Mouse (Mus musculus): ENCODE results near the gene Ercc4.
"Not testable (repeated sequence)": the region's sequence is repeated elsewhere in the genome, so short reads cannot be mapped to it uniquely, and the experiment has no call there.

Gene Ercc4

DNA sequence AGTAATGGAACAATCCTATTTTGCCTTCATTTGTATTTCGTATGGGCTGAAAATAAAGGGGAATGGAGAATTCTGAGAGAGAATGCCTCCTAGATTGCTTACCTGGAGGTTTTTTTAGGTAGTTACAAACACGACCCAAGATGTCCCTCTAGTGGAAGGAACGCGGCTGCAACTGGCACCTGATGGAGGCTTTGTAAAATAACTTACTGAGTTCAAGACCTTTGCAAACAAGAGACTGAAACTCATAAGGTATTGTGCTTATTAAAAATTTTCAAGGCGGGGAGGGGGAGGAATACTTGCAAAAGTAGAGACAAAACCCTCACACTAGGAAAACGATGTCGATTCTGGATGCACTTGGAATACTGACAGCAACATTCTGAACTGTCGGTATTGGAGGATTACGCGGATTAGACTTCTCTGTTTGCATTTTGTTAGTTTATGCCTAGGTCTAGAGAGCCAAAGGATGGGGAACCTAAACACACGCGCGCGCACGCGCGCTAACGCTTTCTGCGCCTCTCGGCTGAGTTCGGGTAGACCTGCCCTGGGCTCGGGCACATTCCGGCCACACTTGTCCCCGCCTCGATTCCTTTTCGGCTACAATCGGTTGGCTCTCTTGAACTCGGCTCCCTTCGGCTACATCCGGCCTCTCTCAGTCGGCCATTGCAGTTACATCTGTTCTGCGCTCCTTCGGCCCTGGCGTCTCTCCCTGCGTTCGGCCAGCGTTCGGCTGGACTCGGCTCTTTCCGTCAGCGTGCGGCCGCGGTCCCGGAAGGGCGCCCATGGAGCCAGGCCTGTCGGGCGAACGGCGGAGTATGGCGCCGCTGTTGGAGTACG, at the start of gene Ercc4:
Gene Ercc4 (plus strand): TSS at position 529 of the 834 bp plus-strand sequence.
- DNase-seq (ENCODE audit: low spot score in 2 of 2) = peak; percentile 96

- DNase-seq (ENCODE audit: low spot score in 2 of 2) = no peak
Observed at GRCm38 (mm10) chr16:13061113-13061512, 48.4 kb upstream of the Ercc4 start.

GRCm38 (mm10) chr16:13074176-13074575, 35.3 kb upstream of the Ercc4 start:
- DNase-seq (ENCODE audit: low spot score in 2 of 2) = no peak

DNA sequence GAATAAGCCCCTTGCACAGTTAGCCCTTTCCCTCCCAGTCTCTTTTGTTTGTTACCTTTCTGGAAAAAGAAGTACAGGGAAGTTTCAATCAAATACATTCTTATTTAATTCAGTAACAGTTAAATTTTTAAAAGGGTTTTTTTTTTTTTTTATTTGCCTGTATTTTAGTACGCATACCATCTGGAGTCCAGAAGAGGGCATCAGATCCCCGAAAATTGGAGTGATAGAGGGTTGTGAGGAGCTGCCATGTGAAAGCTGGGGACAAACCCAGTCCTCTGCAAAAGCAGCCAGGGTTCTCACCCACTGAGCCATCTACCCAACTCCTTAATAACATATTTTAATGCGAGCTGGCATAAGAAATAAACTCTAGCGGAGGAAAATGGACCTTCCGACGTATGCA, 29.3 kb upstream of the Ercc4 start:
- no peak for DNase-seq (ENCODE audit: low spot score in 2 of 2)

GRCm38 (mm10) chr16:13083155-13083798, 26.2 kb upstream of the Ercc4 start:
- DNase-seq (ENCODE audit: low spot score in 2 of 2) = no peak

DNA sequence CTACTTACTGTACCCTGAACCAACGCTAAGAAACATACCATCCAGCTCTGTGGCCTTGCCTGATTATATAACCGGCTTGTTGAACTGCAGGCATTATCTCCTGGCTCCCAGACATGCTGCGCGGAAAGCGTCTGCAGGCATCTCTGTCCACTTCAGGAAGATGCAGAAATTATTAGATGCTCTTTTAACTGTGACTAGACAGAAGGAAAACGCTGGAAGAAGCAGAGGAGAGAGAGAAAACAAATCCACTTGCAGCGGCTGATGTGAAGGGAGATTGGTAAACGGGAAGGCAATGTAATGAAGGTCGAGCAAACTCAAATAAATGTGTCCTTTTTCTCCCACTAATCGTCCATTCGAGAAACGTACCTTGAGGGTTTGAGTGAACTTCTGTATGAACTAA, 1.1 kb upstream of the Ercc4 start:
- no peak for DNase-seq (ENCODE audit: low spot score in 2 of 2)

DNA sequence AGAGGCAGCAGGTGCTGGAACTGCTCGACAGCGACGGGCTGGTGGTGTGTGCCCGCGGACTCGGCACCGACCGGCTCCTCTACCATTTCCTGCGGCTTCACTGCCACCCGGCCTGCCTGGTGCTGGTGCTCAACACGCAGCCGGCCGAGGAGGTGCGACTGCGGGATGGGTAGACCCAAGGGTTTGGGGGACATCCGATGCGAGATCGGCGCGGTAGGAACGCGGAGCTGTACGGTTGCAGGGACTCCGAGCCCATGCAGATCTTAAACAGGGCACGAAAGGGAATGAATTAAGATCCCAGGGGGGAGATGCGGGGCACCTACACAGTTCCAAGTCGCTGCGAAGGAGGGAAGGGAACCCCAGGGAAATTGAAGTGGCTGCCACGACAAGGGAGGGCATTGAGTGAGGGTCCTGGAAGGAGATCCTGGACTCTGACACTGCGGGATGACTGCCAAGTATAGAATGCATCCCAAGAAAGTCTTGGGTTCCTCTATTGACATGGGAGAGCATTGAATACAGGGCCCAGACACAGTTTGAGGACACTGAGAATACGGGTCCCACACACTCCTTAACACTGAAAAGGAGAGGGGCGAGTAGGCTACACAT, 609 bp downstream of the Ercc4 start:
- DNase-seq (ENCODE audit: low spot score in 2 of 2) = peak in 1 of 2 experiments; percentile 15

GRCm38 (mm10) chr16:13114821-13115220, 5.3 kb downstream of the Ercc4 start:
- DNase-seq (ENCODE audit: low spot score in 2 of 2) = no peak

- not testable (repeated sequence) for DNase-seq (ENCODE audit: low spot score in 2 of 2)
Observed at GRCm38 (mm10) chr16:13115466-13115865, 6.0 kb downstream of the Ercc4 start.

DNA sequence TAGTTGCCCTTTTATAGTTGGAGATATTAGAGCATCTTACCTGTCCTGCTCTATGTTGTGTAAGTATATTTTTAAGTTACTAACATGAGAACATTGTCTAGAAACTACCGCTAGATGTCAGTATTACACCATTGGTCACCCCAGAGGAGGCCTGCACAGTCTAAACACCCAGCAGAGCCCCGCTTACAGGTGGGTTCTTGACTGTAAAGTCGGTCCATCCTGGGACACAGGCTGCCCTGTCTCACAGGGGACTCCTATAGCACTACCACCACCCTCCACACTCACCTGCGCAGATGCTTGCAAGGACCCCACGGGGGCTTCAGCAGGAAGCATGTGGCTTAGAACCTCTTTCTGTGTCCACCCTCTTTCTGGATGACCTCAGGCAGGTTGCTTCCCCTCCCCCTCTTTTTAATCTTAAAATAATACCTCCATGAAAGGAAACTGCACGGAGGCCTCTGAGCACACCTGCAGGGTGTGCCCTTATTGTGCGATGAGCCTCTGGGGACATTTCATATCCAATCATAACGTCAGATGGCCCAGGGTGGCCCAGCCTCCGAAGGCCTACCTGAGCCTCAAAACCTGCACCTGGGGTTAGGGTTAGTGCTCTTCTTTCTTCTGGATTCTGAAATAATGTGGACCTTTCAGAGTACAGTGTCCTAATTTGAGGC, 7.9 kb downstream of the Ercc4 start:
- no peak for DNase-seq (ENCODE audit: low spot score in 2 of 2)

DNA sequence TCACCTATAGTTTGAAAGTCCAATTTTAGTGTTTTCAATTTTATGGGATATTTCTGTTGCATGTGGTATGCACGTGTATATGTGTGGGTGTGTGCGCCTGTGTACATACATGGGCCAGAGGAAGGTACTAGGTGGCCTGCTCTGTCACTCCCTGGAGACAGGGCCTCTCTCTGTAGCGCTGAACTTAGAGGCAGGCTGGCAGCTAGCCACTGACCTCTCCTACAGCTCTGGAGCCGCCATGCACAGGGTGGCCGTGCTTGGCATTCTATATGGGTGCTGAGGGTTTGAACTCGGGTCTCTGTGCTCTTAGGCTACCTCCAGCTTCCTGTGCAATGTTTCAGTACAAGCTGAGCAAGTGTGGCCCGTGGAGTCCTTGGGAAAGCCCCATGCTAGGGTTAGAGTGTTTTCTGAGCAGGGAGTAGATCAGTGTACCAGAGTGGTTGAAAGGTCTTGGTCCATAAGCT, 8.5 kb downstream of the Ercc4 start:
- no peak for DNase-seq (ENCODE audit: low spot score in 2 of 2)

GRCm38 (mm10) chr16:13118754-13119294, 9.3 kb downstream of the Ercc4 start:
- DNase-seq (ENCODE audit: low spot score in 2 of 2) = no peak

DNA sequence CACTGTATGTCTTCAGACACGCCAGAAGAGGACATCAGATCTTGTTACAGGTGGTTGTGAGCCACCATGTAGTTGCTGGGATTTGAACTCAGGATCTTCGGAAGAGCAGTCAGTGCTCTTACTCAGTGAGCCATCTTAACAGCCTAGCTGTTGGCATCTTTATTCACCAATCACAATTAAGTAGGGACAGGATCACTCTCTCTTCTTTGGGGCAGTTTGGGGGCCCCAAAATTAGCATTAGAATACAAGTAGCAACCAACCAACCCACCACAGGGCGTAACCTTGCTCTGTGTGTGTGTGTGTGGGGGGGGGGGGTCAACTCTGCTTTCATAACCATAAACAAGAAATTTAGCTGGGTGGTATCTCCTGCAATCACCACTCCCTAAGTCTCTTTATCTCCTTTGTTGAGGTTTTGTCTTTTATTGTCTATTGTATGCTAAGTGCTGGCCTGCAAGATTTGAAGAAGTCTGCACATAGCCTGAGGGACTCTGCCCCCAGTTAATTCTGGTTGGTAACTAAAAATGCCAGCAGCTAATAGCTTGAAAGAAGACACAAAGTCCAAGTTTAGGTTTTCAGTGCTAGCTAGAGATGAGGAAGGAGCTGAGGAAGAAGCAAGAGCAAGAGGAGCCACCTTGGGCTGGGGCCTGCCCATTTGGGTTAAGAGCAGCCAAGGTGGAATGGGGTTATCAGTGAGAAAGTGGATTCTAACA, 10.3 kb downstream of the Ercc4 start:
- DNase-seq (ENCODE audit: low spot score in 2 of 2) = no peak

GRCm38 (mm10) chr16:13125357-13125756, 15.9 kb downstream of the Ercc4 start:
- DNase-seq (ENCODE audit: low spot score in 2 of 2) = no peak

GRCm38 (mm10) chr16:13127566-13127965, 18.1 kb downstream of the Ercc4 start:
- no peak for DNase-seq (ENCODE audit: low spot score in 2 of 2)

- DNase-seq (ENCODE audit: low spot score in 2 of 2) = no peak
Observed at GRCm38 (mm10) chr16:13130412-13130811, 20.9 kb downstream of the Ercc4 start.

GRCm38 (mm10) chr16:13141220-13141619, 31.7 kb downstream of the Ercc4 start:
- no peak for DNase-seq (ENCODE audit: low spot score in 2 of 2)

GRCm38 (mm10) chr16:13143932-13144331, 34.4 kb downstream of the Ercc4 start:
- no peak for DNase-seq (ENCODE audit: low spot score in 2 of 2)

GRCm38 (mm10) chr16:13144682-13145410, 35.4 kb downstream of the Ercc4 start:
- no peak for DNase-seq (ENCODE audit: low spot score in 2 of 2)

- no peak for DNase-seq (ENCODE audit: low spot score in 2 of 2)
Observed at GRCm38 (mm10) chr16:13146231-13146630, 36.7 kb downstream of the Ercc4 start.
